Mouse (Mus musculus) MEL (cell line): ENCODE measurements around the gene Cdkal1. TPM values are rescaled to one million over a fixed set of nuclear protein-coding genes. Genes with fewer than 3 reads are reported as not detected.

ENCODE experiments used
- DNase-seq: peaks from one replicate; pipeline ENCODE4 v3.0.0; 2011; ENCODE audit warnings: low read depth, low spot score
- H3K27ac ChIP-seq: 2 replicates; pipeline ENCODE4 v1.5.1; 2012; ENCODE audit warnings: low read depth, mild to moderate bottlenecking, control low read depth, low read length, moderate library complexity; ENCODE audit not compliant: control insufficient read depth
- H3K27me3 ChIP-seq, 2 experiments: fragments of 150-350 bp in 1 of 2; sonication (generic) in 1 of 2; 2 replicates each; pipeline ENCODE4 v1.6.1; 2012; ENCODE audit warnings: low read length in 2 of 2, mild to moderate bottlenecking in 2 of 2, improper control_type of control experiment in 1 of 2, moderate library complexity in 1 of 2; ENCODE audit not compliant: insufficient read depth in 2 of 2, control insufficient read depth in 1 of 2
- H3K36me3 ChIP-seq, 2 experiments: 2 replicates each; pipeline ENCODE4 v1.6.1; 2012 to 2014; ENCODE audit warnings: low read length in 2 of 2, improper control_type of control experiment in 1 of 2, inconsistent platforms in 1 of 2, mild to moderate bottlenecking in 1 of 2; ENCODE audit not compliant: insufficient read depth in 2 of 2, control insufficient read depth in 1 of 2
- H3K4me1 ChIP-seq, 2 experiments: fragments of 150-350 bp in 1 of 2; sonication (generic) in 1 of 2; 2 replicates each; pipeline ENCODE4 v1.6.1; 2012; ENCODE audit warnings: low read length in 2 of 2, improper control_type of control experiment in 1 of 2, mild to moderate bottlenecking in 1 of 2; ENCODE audit not compliant: insufficient read depth in 2 of 2, control insufficient read depth in 1 of 2
- H3K4me3 ChIP-seq, 2 experiments: fragments of 150-350 bp in 1 of 2; sonication (generic) in 1 of 2; 2 replicates each; pipeline ENCODE4 v1.5.1; 2012; ENCODE audit warnings: low read depth in 2 of 2, low read length in 2 of 2, mild to moderate bottlenecking in 2 of 2, moderate library complexity in 2 of 2, control low read depth in 1 of 2, improper control_type of control experiment in 1 of 2; ENCODE audit not compliant: control insufficient read depth in 1 of 2, insufficient read depth in 1 of 2
- H3K79me2 ChIP-seq: 2 replicates; pipeline ENCODE4 v1.6.1; 2012; ENCODE audit warnings: mild to moderate bottlenecking, low read length, moderate library complexity; ENCODE audit not compliant: control insufficient read depth, poor library complexity, insufficient read depth
- H3K9ac ChIP-seq: 2 replicates; pipeline ENCODE4 v1.6.1; 2012; ENCODE audit warnings: low read depth, mild to moderate bottlenecking, control low read depth, low read length, moderate library complexity; ENCODE audit not compliant: control insufficient read depth, poor library complexity, severe bottlenecking
- H3K9me3 ChIP-seq: fragments of 150-350 bp; sonication (generic); replicated peaks from 2 replicates; pipeline ENCODE4 v1.6.1; 2012; ENCODE audit warnings: mild to moderate bottlenecking, low read length, improper control_type of control experiment, moderate library complexity; ENCODE audit not compliant: insufficient read depth
- BHLHE40 ChIP-seq: IDR thresholded peaks from 2 replicates; pipeline ENCODE4 v1.6.1; 2012; ENCODE audit warnings: low read depth, mild to moderate bottlenecking, inconsistent platforms, low read length, improper control_type of control experiment, borderline replicate concordance
- CHD1 ChIP-seq: IDR thresholded peaks from 2 replicates; pipeline ENCODE4 v1.6.1; 2012; ENCODE audit warnings: low read depth, mild to moderate bottlenecking, inconsistent platforms, low read length, improper control_type of control experiment
- CHD2 ChIP-seq: IDR thresholded peaks from 2 replicates; pipeline ENCODE4 v1.6.1; 2011; ENCODE audit warnings: low read length, improper control_type of control experiment
- EP300 ChIP-seq, 2 experiments: IDR thresholded peaks; 2 replicates each; pipeline ENCODE4 v1.6.1; 2011; ENCODE audit warnings: improper control_type of control experiment in 2 of 2, low read length in 2 of 2, low read depth in 1 of 2, mild to moderate bottlenecking in 1 of 2
- ETS1 ChIP-seq: IDR thresholded peaks from 2 replicates; pipeline ENCODE4 v1.6.1; 2012; ENCODE audit warnings: low read depth, mild to moderate bottlenecking, inconsistent platforms, low read length, improper control_type of control experiment, moderate library complexity
- GABPA ChIP-seq: IDR thresholded peaks from 2 replicates; pipeline ENCODE4 v1.6.1; 2012; ENCODE audit warnings: low read depth, mild to moderate bottlenecking, inconsistent platforms, low read length, improper control_type of control experiment, moderate library complexity
- GATA1 ChIP-seq: IDR thresholded peaks from 2 replicates; pipeline ENCODE4 v1.6.1; 2011; ENCODE audit warnings: low read depth, low read length, improper control_type of control experiment
- MAFK ChIP-seq: IDR thresholded peaks from 2 replicates; pipeline ENCODE4 v1.6.1; 2011; ENCODE audit warnings: low read depth, mild to moderate bottlenecking, low read length, improper control_type of control experiment, borderline replicate concordance
- MAX ChIP-seq: IDR thresholded peaks from 2 replicates; pipeline ENCODE4 v1.6.1; 2011; ENCODE audit warnings: low read length, improper control_type of control experiment
- MAZ ChIP-seq: IDR thresholded peaks from 2 replicates; pipeline ENCODE4 v1.6.1; 2012; ENCODE audit warnings: low read depth, mild to moderate bottlenecking, inconsistent platforms, low read length, improper control_type of control experiment
- MYC ChIP-seq: IDR thresholded peaks from 2 replicates; pipeline ENCODE4 v1.6.1; 2011; ENCODE audit warnings: low read depth, mild to moderate bottlenecking, low read length, improper control_type of control experiment, moderate library complexity
- NELFE ChIP-seq: IDR thresholded peaks from 2 replicates; pipeline ENCODE4 v1.6.1; 2011; ENCODE audit warnings: low read depth, low read length, improper control_type of control experiment
- RAD21 ChIP-seq: IDR thresholded peaks from 2 replicates; pipeline ENCODE4 v1.6.1; 2011; ENCODE audit warnings: mild to moderate bottlenecking, low read depth, low read length, improper control_type of control experiment
- RCOR1 ChIP-seq: IDR thresholded peaks from 2 replicates; pipeline ENCODE4 v1.6.1; 2012; ENCODE audit warnings: low read depth, mild to moderate bottlenecking, inconsistent platforms, low read length, improper control_type of control experiment
- SIN3A ChIP-seq: IDR thresholded peaks from 2 replicates; pipeline ENCODE4 v1.6.1; 2012; ENCODE audit warnings: low read length, improper control_type of control experiment, inconsistent platforms
- USF2 ChIP-seq, 2 experiments: IDR thresholded peaks; 2 replicates each; pipeline ENCODE4 v1.6.1; 2011 to 2012; ENCODE audit warnings: improper control_type of control experiment in 2 of 2, low read length in 2 of 2, borderline replicate concordance in 1 of 2, inconsistent platforms in 1 of 2, low read depth in 1 of 2, mild to moderate bottlenecking in 1 of 2; ENCODE audit not compliant: insufficient read depth in 1 of 2
- ZKSCAN1 ChIP-seq: IDR thresholded peaks from 2 replicates; pipeline ENCODE4 v1.6.1; 2012; ENCODE audit warnings: low read depth, mild to moderate bottlenecking, inconsistent platforms, low read length, improper control_type of control experiment, moderate library complexity
- polyA plus RNA-seq, 2 experiments: library from polyadenylated mRNA; stranded (reverse) in 1 of 2; unstranded in 1 of 2; fragments of >175 nt in 1 of 2; fragments of >200 nt in 1 of 2; gene quantifications; 2 replicates each; pipeline versions ENCODE4 v1.2.1 to v1.2.4; 2012; ENCODE audit warnings: low replicate concordance in 2 of 2, low read depth in 1 of 2; ENCODE audit not compliant: insufficient read length in 2 of 2, insufficient read depth in 1 of 2, missing spikeins in 1 of 2
- total RNA-seq: library from RNA; depleted of rRNA; stranded (reverse); fragments of 300-350 nt; gene quantifications from 2 replicates; pipeline ENCODE4 v1.2.3, GENCODE M21; 2012

Gene Cdkal1
- total and polyA plus RNA-seq, 3 experiments: 10.6 to 11.0 TPM; not detected in 1

GRCm38 (mm10) chr13:29734496-29734895 is 121.0 kb downstream of the Cdkal1 start:
- TF ChIP-seq SIN3A (no peak), GATA1 (0 out of 2 replicates have a peak, but pooled peaks have one; percentile 16), MAZ (no peak), NELFE (no peak), ETS1 (no peak), RCOR1 (peak; percentile 56), MAFK (no peak), BHLHE40 (no peak), EP300 (IDR thresholded peaks at IDR 0.05; ENCODE audit: low read depth in 1 of 2, low read length in 2 of 2) (peak; percentile 12 to 35; a peak in 1 of 4 replicates), GABPA (no peak), CHD1 (no peak)
- H3K79me2 ChIP-seq: no peaks in the 10 kb centered on the region
- no peak overlapping the region for H3K27ac ChIP-seq
- DNase-seq: peak; percentile 69
- H3K4me1 ChIP-seq: peaks cover 19 to 21% of the 10 kb centered on the region in 2 experiments
- H3K9me3 ChIP-seq: no peaks in the 10 kb centered on the region
- H3K4me3 ChIP-seq: no peak overlapping the region
- no peak overlapping the region for H3K9ac ChIP-seq
- no peaks in the 10 kb centered on the region for H3K27me3 ChIP-seq
- H3K36me3 ChIP-seq: peaks cover 0 to 18% of the 10 kb centered on the region in 2 experiments; a peak in 2 of 4 replicates

GRCm38 (mm10) chr13:29726154-29726825 is 129.2 kb downstream of the Cdkal1 start:
- TF ChIP-seq RCOR1 (0 out of 2 replicates have a peak, but pooled peaks have one; percentile 41), MYC (peak; percentile 22; the same call in 1 of the 2 replicates), EP300 (IDR thresholded peaks at IDR 0.05; ENCODE audit: low read depth in 1 of 2, low read length in 2 of 2) (peak; percentile 69 to 74), RAD21 (no peak), ETS1 (0 out of 2 replicates have a peak, but pooled peaks have one; percentile 33), USF2 (IDR thresholded peaks at IDR 0.05; ENCODE audit: borderline replicate concordance in 1 of 2, insufficient read depth in 1 of 2, low read depth in 1 of 2, low read length in 2 of 2) (no peak), CHD2 (no peak), ZKSCAN1 (no peak), MAX (no peak)
- Histone ChIP-seq H3K4me3 (no peak overlapping the region), H3K4me1 (peaks cover 6 to 10% of the 10 kb centered on the region in 2 experiments), H3K9ac (no peak overlapping the region), H3K27ac (peak overlapping the region; percentile 45; the same call in 1 of the 2 replicates), H3K36me3 (peaks cover 0 to 10% of the 10 kb centered on the region in 2 experiments; a peak in 2 of 4 replicates), H3K27me3 (no peaks in the 10 kb centered on the region), H3K79me2 (no peaks in the 10 kb centered on the region), H3K9me3 (no peaks in the 10 kb centered on the region)
- DNase-seq: peak; percentile 47
